Mouse (Mus musculus): ENCODE data around the gene Clip2. TPM values are rescaled to one million over a fixed set of nuclear protein-coding genes. Genes with fewer than 3 reads are reported as not detected.

The Clip2 gene
- polyA plus RNA-seq, 1 experiment = 10.1 TPM

DNA sequence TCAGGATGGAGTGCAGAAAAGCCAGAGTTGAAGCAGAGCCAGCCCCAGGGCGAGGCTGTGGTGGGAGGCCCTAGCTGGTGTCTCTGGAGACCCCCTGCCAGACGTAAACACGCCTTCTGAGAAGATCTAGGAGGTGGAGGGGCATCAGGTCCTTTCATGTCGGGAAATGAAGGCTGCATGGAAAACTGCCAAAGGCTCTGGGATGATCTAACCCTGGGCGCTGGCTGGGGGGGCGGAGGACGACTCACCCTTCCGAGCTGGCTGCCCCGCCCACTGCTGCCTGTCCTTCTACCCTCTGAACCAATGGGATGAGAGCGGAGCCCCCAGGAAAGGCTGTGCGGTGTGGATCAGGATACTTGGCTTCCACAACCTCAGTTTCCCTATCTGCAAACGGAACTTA is 112.1 kb downstream of the Clip2 start:
- 89% methylated on average over 12 of the region's 12 CpGs for WGBS
- Histone ChIP-seq H3K27ac (ENCODE audit: insufficient read depth, low read length) (no peak overlapping the region), H3K36me3 (ENCODE audit: control insufficient read depth, insufficient read depth, low read length) (no peaks in the 10 kb centered on the region), H3K27me3 (ENCODE audit: control insufficient read depth, insufficient read depth, low read length) (no peaks in the 10 kb centered on the region), H3K4me1 (ENCODE audit: control insufficient read depth, insufficient read depth, insufficient read length) (peaks cover 12% of the 10 kb centered on the region), H3K4me3 (ENCODE audit: extremely low read depth, insufficient read depth, insufficient read length) (no peak overlapping the region)
- no peak for TF ChIP-seq CTCF (IDR thresholded peaks at IDR 0.05; ENCODE audit: extremely low read depth, insufficient read depth, insufficient read length, insufficient replicate concordance)
- TF ChIP-seq POLR2A (IDR thresholded peaks at IDR 0.05; ENCODE audit: low read depth, low read length) = no peak
- no peak for DNase-seq (ENCODE audit: low read depth in 1 of 2, low spot score in 2 of 2)

DNA sequence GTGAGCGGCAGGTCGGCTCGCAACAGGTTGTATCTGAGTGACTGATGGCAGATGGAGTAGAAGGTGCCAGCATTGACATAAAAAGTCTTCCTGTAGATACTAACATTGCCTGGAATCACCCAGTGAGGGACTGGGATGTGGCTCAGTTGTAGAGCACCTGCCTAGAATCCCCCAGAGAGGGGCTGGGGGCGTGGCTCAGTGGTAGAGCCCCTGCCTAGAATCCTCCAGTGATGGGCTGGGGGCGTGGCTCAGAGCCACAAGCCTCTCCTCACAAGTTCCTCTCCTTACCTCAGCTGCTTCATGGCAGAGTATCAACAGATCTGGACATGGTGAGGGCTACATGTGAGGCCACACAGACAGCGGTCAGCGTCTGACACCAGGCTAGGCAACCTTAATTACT is 112.8 kb downstream of the Clip2 start:
- no peaks in the 10 kb centered on the region for H3K27me3 ChIP-seq (ENCODE audit: control insufficient read depth, insufficient read depth, low read length)
- WGBS = 95% methylated on average over 7 of the region's 7 CpGs
- H3K4me1 ChIP-seq (ENCODE audit: control insufficient read depth, insufficient read depth, insufficient read length) = peaks cover 9% of the 10 kb centered on the region
- no peak for DNase-seq (ENCODE audit: low read depth in 1 of 2, low spot score in 2 of 2)
- no peaks in the 10 kb centered on the region for H3K36me3 ChIP-seq (ENCODE audit: control insufficient read depth, insufficient read depth, low read length)
- no peak for TF ChIP-seq POLR2A (IDR thresholded peaks at IDR 0.05; ENCODE audit: low read depth, low read length)
- no peak for TF ChIP-seq CTCF (IDR thresholded peaks at IDR 0.05; ENCODE audit: extremely low read depth, insufficient read depth, insufficient read length, insufficient replicate concordance)
- no peak overlapping the region for H3K4me3 ChIP-seq (ENCODE audit: extremely low read depth, insufficient read depth, insufficient read length)
- H3K27ac ChIP-seq (ENCODE audit: insufficient read depth, low read length) = no peak overlapping the region

Other genes with a start within 250 kb of the Clip2 start
- gene Gtf2i, start 237.7 kb downstream of the Clip2 start, polyA plus RNA-seq (2012; rRNA removed) = 44.7 and 48.2 TPM in 2 replicates
- gene Gtf2ird1, start 95.7 kb downstream of the Clip2 start, polyA plus RNA-seq (2012; rRNA removed) = 9.2 and 12.1 TPM in 2 replicates
- 0.06 TPM in 1 of 2 replicates, not detected in the other for gene Syna, start 7.7 kb upstream of the Clip2 start, polyA plus RNA-seq (2012; rRNA removed)
- 82.8 and 86.9 TPM in 2 replicates for gene Rfc2, start 28.9 kb upstream of the Clip2 start, polyA plus RNA-seq (2012; rRNA removed)
- 52.2 and 52.4 TPM in 2 replicates for gene Lat2, start 62.6 kb upstream of the Clip2 start, polyA plus RNA-seq (2012; rRNA removed)
- 125 and 143 TPM in 2 replicates for gene Eif4h, start 87.1 kb upstream of the Clip2 start, polyA plus RNA-seq (2012; rRNA removed)
- 25.0 and 25.7 TPM in 2 replicates for gene Limk1, start 136.2 kb upstream of the Clip2 start, polyA plus RNA-seq (2012; rRNA removed)
- gene Eln, start 194.9 kb upstream of the Clip2 start, polyA plus RNA-seq (2012; rRNA removed) = 39.4 and 41.9 TPM in 2 replicates